Mouse (Mus musculus) limb, embryonic 12.5 days (tissue): ENCODE data around the gene Olfr874. TPM values are rescaled to one million over a fixed set of nuclear protein-coding genes. Genes with fewer than 3 reads are reported as not detected.

ENCODE experiments used
- ATAC-seq: fragments of 200-750 bp; cut with Nextera tagmentation; 2 replicates; pipeline ENCODE4 v1.8.0; 2017; ENCODE audit warnings: low read depth, moderate TSS enrichment; ENCODE audit not compliant: insufficient number of reproducible peaks, insufficient read depth, low FRiP score, low TSS enrichment
- H3K27ac ChIP-seq: fragments of 300-500 bp; sonication (generic); 2 replicates; pipeline ENCODE4 v1.5.1; 2016; ENCODE audit warnings: mild to moderate bottlenecking, moderate library complexity
- H3K27me3 ChIP-seq: fragments of 300-500 bp; sonication (generic); 2 replicates; pipeline ENCODE4 v1.6.1; 2016; ENCODE audit warnings: mild to moderate bottlenecking, moderate library complexity
- H3K36me3 ChIP-seq: fragments of 300-500 bp; sonication (generic); 2 replicates; pipeline ENCODE4 v1.6.1; 2016; ENCODE audit warnings: mild to moderate bottlenecking, moderate library complexity
- H3K4me1 ChIP-seq: fragments of 300-500 bp; sonication (generic); replicated peaks from 2 replicates; pipeline ENCODE4 v1.6.1; 2016
- H3K4me2 ChIP-seq: fragments of 300-500 bp; sonication (generic); 2 replicates; pipeline ENCODE4 v1.6.1; 2016; ENCODE audit warnings: mild to moderate bottlenecking, moderate library complexity
- H3K4me3 ChIP-seq: fragments of 300-500 bp; sonication (generic); replicated peaks from 2 replicates; pipeline ENCODE4 v1.5.1; 2016; ENCODE audit warnings: mild to moderate bottlenecking
- H3K9ac ChIP-seq: fragments of 300-500 bp; sonication (generic); replicated peaks from 2 replicates; pipeline ENCODE4 v1.6.1; 2016; ENCODE audit warnings: mild to moderate bottlenecking, moderate library complexity
- H3K9me3 ChIP-seq: fragments of 300-500 bp; sonication (generic); 2 replicates; pipeline ENCODE4 v1.6.1; 2016; ENCODE audit warnings: mild to moderate bottlenecking, moderate library complexity
- WGBS: fragments of 180-500 bp; shearing (Covaris S2); methylation state at CpG from one replicate; pipeline ENCODE4 v1.1.7; 2016; 5-methylcytosine and 5-hydroxymethylcytosine counted together
- polyA plus RNA-seq: library from polyadenylated mRNA; unstranded; fragments of >200 nt; fragmentation: Nextera tagmentation; extraction: Ambion mirVana; gene quantifications from 2 replicates; pipeline ENCODE4 v1.2.1, GENCODE M21; 2016

Gene Olfr874
- not detected in 2 replicates for polyA plus RNA-seq

GRCm38 (mm10) chr9:37744806-37745205, at the start of gene Olfr874:
Gene Olfr874, plus strand, starts transcription at chr9:37745106.
- H3K27me3 ChIP-seq: no peaks in the 10 kb centered on the region
- no peaks in the 10 kb centered on the region for H3K36me3 ChIP-seq
- H3K4me3 ChIP-seq: no peak within 1 kb of the TSS
- H3K4me1 ChIP-seq: no peaks in the 10 kb centered on the region
- no peaks in the 10 kb centered on the region for H3K9me3 ChIP-seq
- no peak within 1 kb of the TSS for H3K4me2 ChIP-seq
- no peak within 1 kb of the TSS for H3K27ac ChIP-seq
- ATAC-seq: no peak
- no peak within 1 kb of the TSS for H3K9ac ChIP-seq

GRCm38 (mm10) chr9:37716150-37716549, 28.8 kb upstream of the Olfr874 start, which contains the start of gene Olfr160:
Gene Olfr160, minus strand, starts transcription at chr9:37716250.
- WGBS: 89% methylated on average over 1 of the region's 1 CpGs
- Histone ChIP-seq H3K27ac (no peak within 1 kb of the TSS), H3K4me2 (no peak within 1 kb of the TSS), H3K9me3 (no peaks in the 10 kb centered on the region; the same call in 1 of the 2 replicates), H3K27me3 (no peaks in the 10 kb centered on the region), H3K4me3 (no peak within 1 kb of the TSS), H3K4me1 (no peaks in the 10 kb centered on the region), H3K36me3 (no peaks in the 10 kb centered on the region), H3K9ac (no peak within 1 kb of the TSS)
- ATAC-seq: no peak

GRCm38 (mm10) chr9:37734310-37734709, 10.6 kb upstream of the Olfr874 start:
- no peaks in the 10 kb centered on the region for H3K4me1 ChIP-seq
- no peak overlapping the region for H3K4me3 ChIP-seq
- 82% methylated on average over 1 of the region's 1 CpGs for WGBS
- H3K36me3 ChIP-seq: no peaks in the 10 kb centered on the region
- no peak overlapping the region for H3K27ac ChIP-seq
- H3K27me3 ChIP-seq: no peaks in the 10 kb centered on the region
- ATAC-seq: no peak
- no peak overlapping the region for H3K9ac ChIP-seq
- H3K9me3 ChIP-seq: no peaks in the 10 kb centered on the region
- no peak overlapping the region for H3K4me2 ChIP-seq

- Histone ChIP-seq H3K9me3 (no peaks in the 10 kb centered on the region), H3K27ac (0 out of 2 replicates have a peak overlapping the region, but pooled peaks have one; percentile 4), H3K9ac (no peak overlapping the region; the same call in 1 of the 2 replicates), H3K4me1 (peaks cover 12% of the 10 kb centered on the region), H3K4me3 (no peak overlapping the region), H3K27me3 (no peaks in the 10 kb centered on the region), H3K4me2 (peak overlapping the region; percentile 13; the same call in 1 of the 2 replicates), H3K36me3 (no peaks in the 10 kb centered on the region)
- 29% methylated on average over 7 of the region's 7 CpGs for WGBS
- ATAC-seq: peak; percentile 71; the same call in 1 of the 2 replicates
Observed at GRCm38 (mm10) chr9:37750319-37751075, 5.6 kb downstream of the Olfr874 start.

GRCm38 (mm10) chr9:37751467-37751866, 6.6 kb downstream of the Olfr874 start:
- no peak overlapping the region for H3K9ac ChIP-seq
- no peak for ATAC-seq
- H3K4me3 ChIP-seq: no peak overlapping the region
- H3K4me1 ChIP-seq: peaks cover 12% of the 10 kb centered on the region
- no peaks in the 10 kb centered on the region for H3K36me3 ChIP-seq
- WGBS: 83% methylated on average over 2 of the region's 2 CpGs
- no peak overlapping the region for H3K4me2 ChIP-seq
- H3K27me3 ChIP-seq: no peaks in the 10 kb centered on the region
- H3K9me3 ChIP-seq: no peaks in the 10 kb centered on the region
- H3K27ac ChIP-seq: no peak overlapping the region

- no peak overlapping the region for H3K4me3 ChIP-seq
- ATAC-seq: no peak
- 70% methylated on average over 4 of the region's 4 CpGs for WGBS
- H3K4me1 ChIP-seq: peaks cover 12% of the 10 kb centered on the region
- no peaks in the 10 kb centered on the region for H3K36me3 ChIP-seq
- no peaks in the 10 kb centered on the region for H3K27me3 ChIP-seq
- H3K4me2 ChIP-seq: no peak overlapping the region
- no peak overlapping the region for H3K9ac ChIP-seq
- no peaks in the 10 kb centered on the region for H3K9me3 ChIP-seq
- no peak overlapping the region for H3K27ac ChIP-seq
Observed at GRCm38 (mm10) chr9:37752006-37752405, 7.1 kb downstream of the Olfr874 start.

GRCm38 (mm10) chr9:37761728-37762127, 16.8 kb downstream of the Olfr874 start:
- no peak for ATAC-seq
- H3K4me3 ChIP-seq: no peak overlapping the region
- WGBS: 51% methylated on average over 2 of the region's 2 CpGs

GRCm38 (mm10) chr9:37762541-37762940, 17.6 kb downstream of the Olfr874 start:
- no peaks in the 10 kb centered on the region for H3K9me3 ChIP-seq
- no peak overlapping the region for H3K4me3 ChIP-seq
- no peak overlapping the region for H3K27ac ChIP-seq
- 55% methylated on average over 2 of the region's 2 CpGs for WGBS
- ATAC-seq: no peak
- no peaks in the 10 kb centered on the region for H3K27me3 ChIP-seq
- no peaks in the 10 kb centered on the region for H3K36me3 ChIP-seq
- H3K4me1 ChIP-seq: 0 out of 2 replicates have a peak, but pooled peaks cover 2% of the 10 kb centered on the region
- no peak overlapping the region for H3K4me2 ChIP-seq
- no peak overlapping the region for H3K9ac ChIP-seq

More at GRCm38 (mm10) chr9:37761728-37762127, 16.8 kb downstream of the Olfr874 start:
- H3K9ac ChIP-seq: no peak overlapping the region
- 0 out of 2 replicates have a peak, but pooled peaks cover 2% of the 10 kb centered on the region for H3K4me1 ChIP-seq
- no peaks in the 10 kb centered on the region for H3K9me3 ChIP-seq
- no peaks in the 10 kb centered on the region for H3K36me3 ChIP-seq
- no peak overlapping the region for H3K4me2 ChIP-seq
- H3K27ac ChIP-seq: 0 out of 2 replicates have a peak overlapping the region, but pooled peaks have one; percentile 23
- no peaks in the 10 kb centered on the region for H3K27me3 ChIP-seq

- Histone ChIP-seq H3K4me3 (no peak overlapping the region), H3K4me2 (no peak overlapping the region), H3K27ac (no peak overlapping the region), H3K9ac (no peak overlapping the region), H3K27me3 (no peaks in the 10 kb centered on the region), H3K9me3 (no peaks in the 10 kb centered on the region), H3K4me1 (no peaks in the 10 kb centered on the region), H3K36me3 (no peaks in the 10 kb centered on the region)
- WGBS: 51% methylated on average over 2 of the region's 2 CpGs
- peak; percentile 52; the same call in 1 of the 2 replicates for ATAC-seq
Observed at GRCm38 (mm10) chr9:37770661-37771060, 25.8 kb downstream of the Olfr874 start.

- Histone ChIP-seq H3K36me3 (no peaks in the 10 kb centered on the region), H3K4me1 (no peaks in the 10 kb centered on the region), H3K4me3 (no peak within 1 kb of the TSS), H3K9ac (no peak within 1 kb of the TSS), H3K27ac (no peak within 1 kb of the TSS), H3K4me2 (no peak within 1 kb of the TSS), H3K9me3 (no peaks in the 10 kb centered on the region), H3K27me3 (no peaks in the 10 kb centered on the region)
- 49% methylated on average over 2 of the region's 2 CpGs for WGBS
- ATAC-seq: no peak
Observed at GRCm38 (mm10) chr9:37771759-37772158, 26.9 kb downstream of the Olfr874 start, which contains the start of gene Olfr875. Gene Olfr875, plus strand, starts transcription at chr9:37771857.

- H3K9me3 ChIP-seq: no peaks in the 10 kb centered on the region
- no peaks in the 10 kb centered on the region for H3K27me3 ChIP-seq
- H3K4me3 ChIP-seq: peak overlapping the region; percentile 24
- H3K9ac ChIP-seq: peak overlapping the region; percentile 64
- H3K36me3 ChIP-seq: no peaks in the 10 kb centered on the region
- peak overlapping the region; percentile 58 for H3K4me2 ChIP-seq
- peak; percentile 85 for ATAC-seq
- peak overlapping the region; percentile 85 for H3K27ac ChIP-seq
- 1% methylated on average over 7 of the region's 7 CpGs for WGBS
- peaks cover 6% of the 10 kb centered on the region for H3K4me1 ChIP-seq
Observed at GRCm38 (mm10) chr9:37782766-37783260, 37.9 kb downstream of the Olfr874 start.
